Mouse (Mus musculus) ES-E14 (cell line): Measurements from ENCODE around the gene Hdac11. TPM values are rescaled to one million over a fixed set of nuclear protein-coding genes. Genes with fewer than 3 reads are reported as not detected.

ENCODE experiments used
- DNase-seq: peaks from one replicate; pipeline ENCODE4 v3.0.0-alpha.2; 2013; ENCODE audit warnings: low read depth, low spot score
- H3K27ac ChIP-seq: 2 replicates; pipeline ENCODE4 v1.5.1; 2012; ENCODE audit warnings: low read depth, mild to moderate bottlenecking, low read length, moderate library complexity, mixed read lengths; ENCODE audit not compliant: poor library complexity, insufficient read depth, severe bottlenecking
- H3K36me3 ChIP-seq: 2 replicates; pipeline ENCODE4 v1.6.1; 2012; ENCODE audit warnings: mild to moderate bottlenecking, low read length, moderate library complexity, mixed read lengths; ENCODE audit not compliant: control insufficient read depth, poor library complexity, insufficient read depth, severe bottlenecking
- H3K4me1 ChIP-seq, 2 experiments: fragments of 150-350 bp in 1 of 2; sonication (generic) in 1 of 2; 2 replicates each; pipeline ENCODE4 v1.6.1; 2012; ENCODE audit warnings: low read length in 2 of 2, mild to moderate bottlenecking in 1 of 2, mixed read lengths in 1 of 2; ENCODE audit not compliant: control insufficient read depth in 2 of 2, insufficient read depth in 2 of 2, poor library complexity in 1 of 2
- H3K4me3 ChIP-seq, 2 experiments: fragments of 150-350 bp in 1 of 2; sonication (generic) in 1 of 2; 2 replicates each; pipeline ENCODE4 v1.5.1; 2012; ENCODE audit warnings: low read length in 2 of 2, low read depth in 1 of 2, mild to moderate bottlenecking in 1 of 2, mixed read lengths in 1 of 2; ENCODE audit not compliant: insufficient read depth in 1 of 2, poor library complexity in 1 of 2, severe bottlenecking in 1 of 2
- H3K9ac ChIP-seq: 2 replicates; pipeline ENCODE4 v1.6.1; 2012; ENCODE audit warnings: low read depth, mild to moderate bottlenecking, low read length, mixed read lengths; ENCODE audit not compliant: poor library complexity, insufficient read depth, severe bottlenecking
- H3K9me3 ChIP-seq: fragments of 150-350 bp; sonication (generic); 2 replicates; pipeline ENCODE4 v1.6.1; 2012; ENCODE audit warnings: low read depth, mild to moderate bottlenecking, low read length; ENCODE audit not compliant: control insufficient read depth, insufficient read depth
- CHD2 ChIP-seq: IDR thresholded peaks from 2 replicates; pipeline ENCODE4 v1.6.1; 2014; ENCODE audit warnings: mild to moderate bottlenecking, low read depth, low read length, inconsistent platforms
- HCFC1 ChIP-seq: IDR thresholded peaks from 2 replicates; pipeline ENCODE4 v1.6.1; 2012; ENCODE audit warnings: low read length, inconsistent platforms, borderline replicate concordance; ENCODE audit not compliant: insufficient read depth
- MAFK ChIP-seq: IDR thresholded peaks from 2 replicates; pipeline ENCODE4 v1.6.1; 2014; ENCODE audit warnings: mild to moderate bottlenecking, low read depth, low read length, inconsistent platforms; ENCODE audit not compliant: insufficient read depth
- ZC3H11A ChIP-seq: IDR thresholded peaks from 2 replicates; pipeline ENCODE4 v1.6.1; 2012; ENCODE audit warnings: low read depth, mild to moderate bottlenecking, inconsistent platforms, low read length, borderline replicate concordance
- ZNF384 ChIP-seq: IDR thresholded peaks from 2 replicates; pipeline ENCODE4 v1.6.1; 2012; ENCODE audit warnings: low read depth, low read length, inconsistent platforms
- in situ Hi-C, 2 experiments: fragments of 600-800 bp; cut with MboI; formaldehyde crosslinking; loops; one replicate each; pipeline ENCODE4 v1.15.1; 2025; ENCODE audit warnings: low sequenced_read_pairs in 2 of 2, inconsistent platforms in 1 of 2; ENCODE audit not compliant: unreplicated experiment in 2 of 2
- total RNA-seq: library from RNA; depleted of rRNA; stranded (reverse); fragments of 300-350 nt; gene quantifications from 2 replicates; pipeline ENCODE4 v1.2.3, GENCODE M21; 2012; rRNA removed

Gene Hdac11
- 2.6 and 5.8 TPM in 2 replicates for total RNA-seq

GRCm38 (mm10) chr6:91156554-91157236, at the start of gene Hdac11:
Gene Hdac11 (plus strand): TSS chr6:91156665.
- no peak within 1 kb of the TSS for H3K27ac ChIP-seq
- no peaks in the 10 kb centered on the region for H3K36me3 ChIP-seq
- peaks cover 2% of the 10 kb centered on the region in 2 experiments; a peak in 1 of 4 replicates for H3K4me1 ChIP-seq
- peak; percentile 80 for DNase-seq
- H3K9me3 ChIP-seq: no peaks in the 10 kb centered on the region
- H3K9ac ChIP-seq: peak within 1 kb of the TSS; percentile 51
- no peak for TF ChIP-seq CHD2
- no peak for TF ChIP-seq ZC3H11A
- TF ChIP-seq HCFC1: no peak
- H3K4me3 ChIP-seq: peak within 1 kb of the TSS; percentile 75
- in situ Hi-C loops: loop anchor here in 1 of 2 experiments (25.0 kb wide), 1 partner anchor 106 kb away; no protein-coding TSS in a partner anchor

- H3K27ac ChIP-seq: no peak overlapping the region
- in situ Hi-C loops: no loop called here
- TF ChIP-seq ZNF384: no peak
- no peak for TF ChIP-seq HCFC1
- no peak for TF ChIP-seq CHD2
- no peak for TF ChIP-seq MAFK
- no peak for TF ChIP-seq ZC3H11A
- no peaks in the 10 kb centered on the region for H3K9me3 ChIP-seq
- H3K9ac ChIP-seq: no peak overlapping the region
- peaks cover 3 to 10% of the 10 kb centered on the region in 2 experiments; a peak in 3 of 4 replicates for H3K4me1 ChIP-seq
- no peak for DNase-seq
- no peak overlapping the region for H3K4me3 ChIP-seq
- no peaks in the 10 kb centered on the region for H3K36me3 ChIP-seq
Observed at GRCm38 (mm10) chr6:91108301-91108916, 48.1 kb upstream of the Hdac11 start.

GRCm38 (mm10) chr6:91108917-91109450, 47.5 kb upstream of the Hdac11 start:
- in situ Hi-C loops: no loop called here
- Histone ChIP-seq H3K9ac (no peak overlapping the region), H3K36me3 (no peaks in the 10 kb centered on the region), H3K4me3 (no peak overlapping the region), H3K9me3 (no peaks in the 10 kb centered on the region), H3K27ac (no peak overlapping the region), H3K4me1 (peaks cover 2 to 8% of the 10 kb centered on the region in 2 experiments; a peak in 2 of 4 replicates)
- TF ChIP-seq MAFK: no peak
- TF ChIP-seq CHD2: no peak
- no peak for TF ChIP-seq HCFC1
- no peak for TF ChIP-seq ZC3H11A
- TF ChIP-seq ZNF384: no peak
- no peak for DNase-seq

- Histone ChIP-seq H3K9me3 (no peaks in the 10 kb centered on the region), H3K36me3 (no peaks in the 10 kb centered on the region), H3K4me1 (peaks cover 2 to 10% of the 10 kb centered on the region in 2 experiments; a peak in 2 of 4 replicates), H3K4me3 (no peak overlapping the region), H3K9ac (no peak overlapping the region), H3K27ac (no peak overlapping the region)
- TF ChIP-seq ZNF384: no peak
- no peak for TF ChIP-seq ZC3H11A
- no peak for TF ChIP-seq CHD2
- no peak for TF ChIP-seq MAFK
- no peak for TF ChIP-seq HCFC1
- in situ Hi-C loops: no loop called here
- DNase-seq: no peak
Observed at GRCm38 (mm10) chr6:91109489-91109888, 47.0 kb upstream of the Hdac11 start.
